Mouse (Mus musculus) heart, postnatal 4 days (tissue): ENCODE results near the gene Vmn2r29. TPM values are rescaled to one million over a fixed set of nuclear protein-coding genes. Genes with fewer than 3 reads are reported as not detected.
"Not testable (repeated sequence)": the region's sequence is repeated elsewhere in the genome, so short reads cannot be mapped to it uniquely, and the experiment has no call there.

ENCODE experiments used
- DNase-seq: peaks from one replicate; pipeline ENCODE4 v3.0.0; 2021
- total RNA-seq, 2 experiments: library from RNA; stranded (reverse); gene quantifications; 2 replicates each; pipeline ENCODE4 v1.2.3; 2021

Vmn2r29 gene
- total RNA-seq: under 1 TPM in 1 of 2 experiments, not detected in 1; 0.18 TPM

DNA sequence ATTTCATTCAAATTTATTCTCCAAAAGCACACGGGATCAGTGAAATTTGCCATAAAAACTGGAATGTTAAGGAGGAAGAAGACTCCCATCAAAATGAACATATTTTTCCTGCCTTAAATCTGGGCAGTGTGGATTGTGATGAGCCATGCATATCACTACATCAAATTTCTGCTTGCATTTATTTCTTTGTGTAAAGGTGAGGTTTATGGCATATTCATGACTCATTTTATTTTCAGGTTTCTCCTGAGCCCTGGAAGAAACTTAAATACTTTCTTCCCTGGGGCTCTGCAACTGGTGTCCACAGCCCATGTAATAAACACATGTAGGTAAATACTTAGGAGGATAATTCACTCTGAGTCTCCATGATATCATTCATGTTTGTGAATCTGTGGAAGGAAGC lies at the start of gene Vmn2r29:
TSS of gene Vmn2r29 (minus strand) at position 101 of the 400 bp plus-strand sequence.
- DNase-seq: not testable (repeated sequence)

DNA sequence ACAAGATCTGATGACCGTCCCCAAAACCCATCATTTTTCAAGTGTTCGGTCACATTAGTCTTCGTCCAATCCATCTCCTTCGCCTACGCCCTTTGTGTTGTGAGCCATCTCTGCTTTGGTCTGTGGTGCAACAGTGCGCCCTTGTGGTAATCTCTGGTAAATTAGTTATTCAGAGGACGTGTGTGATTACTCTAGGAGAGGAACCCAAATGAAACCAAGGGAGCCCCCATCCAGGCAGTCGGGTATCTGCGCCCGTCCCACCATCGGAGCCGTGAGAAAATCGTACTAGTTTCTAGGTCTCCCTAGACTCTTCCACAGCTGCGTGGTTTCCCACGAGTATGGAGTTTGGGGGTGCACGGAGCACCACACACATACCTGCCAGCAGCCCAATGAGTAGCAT lies 48.5 kb upstream of the Vmn2r29 start:
- DNase-seq: peak; percentile 58

DNA sequence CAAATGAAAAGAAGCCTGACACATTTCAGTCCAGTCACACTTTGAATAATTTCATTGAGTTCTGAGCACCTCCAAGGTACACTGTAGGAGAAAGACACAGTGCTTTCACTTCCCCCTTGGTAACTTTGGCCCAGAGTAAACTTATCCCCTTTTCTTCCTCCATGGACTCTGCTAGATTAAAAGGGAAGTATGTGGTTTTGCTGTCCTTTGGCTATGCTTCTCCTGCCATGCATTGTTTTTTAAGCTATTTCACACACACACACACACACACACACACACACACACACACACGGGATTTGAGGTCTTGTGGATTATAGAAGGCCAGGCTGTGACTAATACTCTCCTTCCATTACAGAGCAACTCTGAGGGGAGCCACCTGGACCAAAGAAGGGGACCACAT lies 34.3 kb upstream of the Vmn2r29 start:
- DNase-seq: no peak

DNA sequence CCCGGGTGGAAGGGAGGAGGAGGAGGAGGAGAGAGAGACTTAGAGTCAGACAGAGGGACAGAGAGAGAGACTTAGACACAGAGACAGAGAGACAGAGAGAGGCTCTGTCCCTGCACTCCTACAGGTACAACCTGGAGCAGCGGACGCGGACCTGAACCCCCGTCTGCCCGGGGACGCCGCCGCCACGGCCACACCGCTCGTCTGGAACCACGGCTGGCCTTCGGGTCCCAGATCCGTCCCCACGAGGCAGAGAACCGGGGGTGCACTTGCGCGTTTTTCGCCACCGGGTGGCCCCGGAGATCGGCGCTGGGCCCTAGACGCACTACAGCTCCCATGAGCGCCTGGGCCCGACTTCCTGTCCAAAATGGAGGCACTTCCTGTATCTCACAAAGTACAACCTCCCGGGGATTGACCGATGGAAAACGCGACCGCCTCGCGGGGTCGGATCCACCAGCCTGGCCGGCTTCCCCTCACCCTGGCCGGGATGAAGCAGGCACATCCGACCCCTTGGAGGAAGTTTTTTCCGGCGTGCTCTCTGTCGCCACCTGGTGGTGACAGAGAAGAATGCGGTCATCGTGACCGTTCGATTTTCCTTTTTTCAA lies 30.9 kb upstream of the Vmn2r29 start, which contains the start of gene Gm45844:
TSS of gene Gm45844 (minus strand) at position 324 of the 602 bp plus-strand sequence.
- DNase-seq: peak; percentile 90

DNA sequence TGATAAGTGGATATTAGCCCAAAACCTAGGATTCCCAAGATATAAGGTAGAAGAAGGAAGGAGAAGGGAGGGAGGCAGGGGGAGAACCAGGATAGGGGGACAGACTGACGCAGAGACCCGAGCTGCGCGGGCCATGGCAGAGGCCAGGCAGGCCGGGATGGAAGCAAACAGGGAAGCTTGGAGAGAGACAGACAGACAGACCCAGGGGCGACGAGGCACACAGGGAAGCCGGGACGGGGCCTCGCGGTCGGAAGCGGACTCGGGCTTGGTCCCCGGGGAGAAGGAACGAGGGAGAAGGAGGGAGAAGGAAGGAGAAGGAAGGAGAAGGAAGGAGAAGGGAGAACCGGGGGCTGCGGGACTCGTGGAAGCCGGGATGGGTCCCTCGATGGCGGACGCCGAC lies 30.4 kb upstream of the Vmn2r29 start:
- peak; percentile 32 for DNase-seq

DNA sequence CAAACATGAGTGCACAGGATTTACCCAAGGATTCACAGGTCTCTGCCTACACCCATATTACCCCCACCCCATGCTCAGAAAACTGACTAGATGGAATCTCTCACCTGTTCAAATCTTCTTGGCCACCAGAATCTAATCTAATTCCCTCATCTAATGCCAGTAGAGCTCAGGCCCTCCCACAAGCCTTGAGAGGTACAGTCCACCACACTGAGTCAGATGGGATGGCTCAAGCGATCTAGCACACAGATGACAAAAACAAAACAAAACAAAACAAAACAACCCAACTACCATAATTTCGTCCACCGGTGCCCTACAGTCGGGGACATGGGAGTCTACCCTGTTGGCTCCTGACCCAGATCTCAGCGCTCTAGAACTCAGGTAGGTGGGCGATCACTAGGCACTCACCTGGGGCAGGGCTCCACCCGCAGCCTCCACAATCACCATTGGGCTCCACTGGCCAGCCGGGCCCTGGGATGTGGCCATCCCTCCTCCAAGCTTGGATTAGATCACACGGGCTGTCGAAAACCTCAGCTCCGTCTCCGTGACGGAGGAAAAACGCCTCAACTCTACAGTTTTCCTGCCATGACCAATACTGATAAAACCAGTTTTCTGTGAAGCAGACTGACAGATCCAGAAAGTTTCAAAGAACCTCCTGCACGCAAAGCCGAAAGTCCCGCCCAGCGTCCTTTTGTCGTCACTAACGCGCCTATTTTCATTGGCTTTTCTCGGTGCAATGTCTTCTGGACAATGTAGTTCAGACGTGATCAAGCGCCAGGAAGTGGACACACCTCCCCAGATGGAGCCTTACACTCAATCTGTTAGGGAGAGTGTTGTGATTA lies 37.6 kb downstream of the Vmn2r29 start, which contains the start of gene Zfp772:
TSS of gene Zfp772 (minus strand) at position 686 of the 839 bp plus-strand sequence.
- peak; percentile 43 for DNase-seq

DNA sequence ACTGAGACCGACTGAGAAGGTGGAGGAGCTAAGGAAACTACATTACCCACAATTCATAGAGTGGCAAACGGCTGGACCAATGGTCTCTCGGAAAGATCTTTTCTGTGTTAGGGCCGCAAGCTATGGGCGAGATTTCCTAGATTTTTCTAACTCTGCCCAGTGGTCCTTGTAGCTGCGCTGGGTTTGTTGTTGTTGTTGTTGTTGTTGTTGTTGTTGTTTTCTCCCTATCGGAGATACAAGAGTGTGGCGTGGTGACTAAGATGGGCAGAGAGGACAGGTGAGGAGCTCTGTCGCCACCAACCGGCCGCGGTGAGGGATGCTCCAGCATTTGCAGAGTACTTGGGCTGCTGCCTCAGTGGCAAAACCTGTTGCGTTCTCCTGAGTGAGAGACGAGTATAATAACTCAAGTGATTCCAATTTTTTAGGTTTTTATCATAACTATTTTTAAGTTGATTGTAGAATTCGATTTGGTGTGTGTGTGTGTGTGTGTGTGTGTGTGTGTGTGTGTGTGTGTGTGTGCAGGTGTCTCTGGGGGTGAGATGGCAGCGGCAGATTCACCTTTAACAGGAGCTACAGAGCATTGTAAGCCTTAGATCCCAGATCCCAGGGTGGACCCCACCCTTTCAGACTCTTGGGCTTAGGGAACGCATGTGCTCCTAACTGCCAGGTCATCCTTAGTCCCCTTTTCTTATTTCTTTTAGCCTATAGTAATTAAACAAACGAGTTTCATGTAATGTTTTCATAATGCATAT lies 58.8 kb downstream of the Vmn2r29 start:
- DNase-seq: peak; percentile 66

DNA sequence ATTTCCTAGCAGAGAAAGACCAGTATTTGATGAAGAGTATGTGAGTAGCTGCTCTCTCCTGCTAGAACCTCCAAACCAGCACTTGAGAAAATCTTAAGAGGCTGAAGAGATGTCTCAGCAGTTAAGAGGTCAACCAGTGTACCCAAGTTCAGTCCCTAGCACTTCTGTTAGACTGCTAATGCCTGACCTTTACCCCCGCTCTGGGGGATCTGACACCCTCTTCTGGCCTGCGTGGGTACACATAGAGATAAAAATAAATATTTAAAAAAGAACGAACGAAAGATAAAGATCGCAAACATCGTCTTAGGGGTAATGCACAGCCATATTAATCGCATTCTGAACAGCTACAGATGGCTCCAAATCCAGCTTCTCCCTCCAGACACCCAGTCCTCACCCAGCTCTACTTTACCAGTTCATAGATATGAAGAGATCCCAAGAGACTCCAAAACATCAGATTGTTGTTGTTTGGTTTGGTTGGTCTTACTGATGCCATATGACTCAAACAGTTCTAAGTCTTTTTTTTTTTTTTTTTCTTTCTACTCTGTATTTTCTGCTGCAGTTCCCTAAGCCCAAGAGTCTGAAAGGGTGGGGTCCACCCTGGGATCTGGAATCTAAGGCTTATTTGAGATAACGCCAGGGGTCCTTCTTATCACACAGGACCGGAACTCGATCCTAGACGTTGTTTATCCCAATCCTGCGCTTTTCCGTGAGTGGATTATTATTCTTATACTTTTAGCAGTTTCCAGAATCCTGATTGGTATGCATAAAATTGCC lies 59.5 kb downstream of the Vmn2r29 start:
- no peak for DNase-seq

DNA sequence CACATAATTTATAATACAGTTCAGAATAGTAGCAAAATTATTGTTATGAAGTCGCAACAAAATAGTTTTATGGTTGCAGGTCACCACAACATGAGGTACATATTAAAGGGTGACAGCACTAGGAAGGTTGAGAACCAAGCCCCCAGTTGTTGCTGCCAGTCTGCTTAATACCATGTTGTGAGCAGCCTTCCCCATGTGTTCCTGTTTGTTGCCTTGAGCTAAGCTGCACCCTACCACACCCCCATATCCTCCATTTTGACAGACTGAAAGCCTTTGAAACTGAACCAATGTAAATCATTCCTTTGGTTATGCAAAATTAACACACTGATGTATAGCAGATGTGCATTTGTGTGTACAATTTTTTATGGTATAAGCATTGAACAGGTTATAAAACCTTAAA lies 61.2 kb downstream of the Vmn2r29 start:
- DNase-seq: no peak

Other genes starting within 250 kb of the Vmn2r29 start
- gene Zfp954, start 125.8 kb downstream of the Vmn2r29 start, total RNA-seq: 1 to 10 TPM; 4.3 to 4.5 TPM
- gene Zfp773, start 110.6 kb downstream of the Vmn2r29 start, total RNA-seq: under 1 TPM; 0.36 to 0.67 TPM
- gene Zfp418, start 76.0 kb downstream of the Vmn2r29 start, total RNA-seq: 1 to 10 TPM; 1.1 to 1.4 TPM
- 1 to 10 TPM; 2.8 to 2.9 TPM for gene Zfp772, start 37.3 kb downstream of the Vmn2r29 start, total RNA-seq
- 1 to 10 TPM in 1 of 2 experiments, under 1 TPM in 1; 0.81 to 2.3 TPM for gene Gm45844, start 31.0 kb upstream of the Vmn2r29 start, total RNA-seq
- 10 to 100 TPM; 50.9 to 55.0 TPM for gene Clcn4, start 53.5 kb upstream of the Vmn2r29 start, total RNA-seq
- gene Vmn2r30, start 90.3 kb upstream of the Vmn2r29 start, total RNA-seq: not detected
- gene Gm45783, start 127.2 kb upstream of the Vmn2r29 start, total RNA-seq: not detected
- gene Vmn2r31, start 152.4 kb upstream of the Vmn2r29 start, total RNA-seq: not detected
- gene Vmn2r32, start 232.7 kb upstream of the Vmn2r29 start, total RNA-seq: not detected